Mouse (Mus musculus) frontal cortex, postnatal 14 days (tissue): ENCODE measurements around the gene Atrip.

Experiments
- DNase-seq, 2 experiments: peaks; one replicate each; pipeline ENCODE4 v3.0.0; 2022; ENCODE audit warnings: low spot score in 2 of 2

Atrip gene

GRCm38 (mm10) chr9:109058006-109058765, 15.7 kb downstream of the Atrip start:
- no peak for DNase-seq

- peak in 1 of 2 experiments; percentile 8 for DNase-seq
Observed at GRCm38 (mm10) chr9:109057543-109057942, 16.4 kb downstream of the Atrip start.

- peak in 1 of 2 experiments; percentile 7 for DNase-seq
Observed at GRCm38 (mm10) chr9:109056916-109057315, 17.0 kb downstream of the Atrip start.

GRCm38 (mm10) chr9:109056081-109056690, 17.7 kb downstream of the Atrip start:
- no peak for DNase-seq

GRCm38 (mm10) chr9:109055271-109056030, 18.5 kb downstream of the Atrip start:
- DNase-seq = peak in 1 of 2 experiments; percentile 5

- peak; percentile 61 to 69 for DNase-seq
Observed at GRCm38 (mm10) chr9:109054712-109055111, 19.2 kb downstream of the Atrip start.

GRCm38 (mm10) chr9:109053851-109054250, 20.1 kb downstream of the Atrip start:
- DNase-seq = peak in 1 of 2 experiments; percentile 1

- peak in 1 of 2 experiments; percentile 2 for DNase-seq
Observed at GRCm38 (mm10) chr9:109053366-109053765, 20.6 kb downstream of the Atrip start.

- DNase-seq = peak in 1 of 2 experiments; percentile 2
Observed at GRCm38 (mm10) chr9:109052490-109053260, 21.2 kb downstream of the Atrip start.

- peak in 1 of 2 experiments; percentile 2 for DNase-seq
Observed at GRCm38 (mm10) chr9:109051651-109052489, 22.1 kb downstream of the Atrip start.

GRCm38 (mm10) chr9:109051011-109051501, 22.9 kb downstream of the Atrip start:
- DNase-seq = peak in 1 of 2 experiments; percentile 1

- peak in 1 of 2 experiments; percentile 1 for DNase-seq
Observed at GRCm38 (mm10) chr9:109050674-109050997, 23.3 kb downstream of the Atrip start.

GRCm38 (mm10) chr9:109049996-109050673, 23.8 kb downstream of the Atrip start:
- DNase-seq = peak in 1 of 2 experiments; percentile 1

- DNase-seq = no peak
Observed at GRCm38 (mm10) chr9:109049316-109049715, 24.6 kb downstream of the Atrip start.

- DNase-seq = peak in 1 of 2 experiments; percentile 40
Observed at GRCm38 (mm10) chr9:109046306-109046705, 27.6 kb downstream of the Atrip start.

GRCm38 (mm10) chr9:109041351-109041750, 32.6 kb downstream of the Atrip start:
- peak in 1 of 2 experiments; percentile 2 for DNase-seq

GRCm38 (mm10) chr9:109040906-109041305, 33.0 kb downstream of the Atrip start:
- DNase-seq = no peak

- DNase-seq = no peak
Observed at GRCm38 (mm10) chr9:109040216-109040615, 33.7 kb downstream of the Atrip start.

- no peak for DNase-seq
Observed at GRCm38 (mm10) chr9:109039681-109040080, 34.2 kb downstream of the Atrip start.

- DNase-seq = peak in 1 of 2 experiments; percentile 3
Observed at GRCm38 (mm10) chr9:109038901-109039364, 35.0 kb downstream of the Atrip start.
